Mouse (Mus musculus): ENCODE data around the gene Abhd17c. TPM values are rescaled to one million over a fixed set of nuclear protein-coding genes. Genes with fewer than 3 reads are reported as not detected.

Abhd17c gene
- polyA plus RNA-seq, 1 experiment from 2014 or later: 95.3 TPM

GRCm38 (mm10) chr7:84168355-84168754 is 16.7 kb upstream of the Abhd17c start:
- no peaks in the 10 kb centered on the region for H3K9me3 ChIP-seq
- no peak for ATAC-seq
- no peak overlapping the region for H3K27ac ChIP-seq
- H3K4me2 ChIP-seq (replicated peaks): no peak overlapping the region
- H3K4me3 ChIP-seq (replicated peaks): no peak overlapping the region
- no peaks in the 10 kb centered on the region for H3K27me3 ChIP-seq (replicated peaks)
- peaks cover 4% of the 10 kb centered on the region; the same call in 1 of the 2 replicates for H3K4me1 ChIP-seq (replicated peaks)
- WGBS: 84% methylated on average over 2 of the region's 2 CpGs
- no peaks in the 10 kb centered on the region for H3K36me3 ChIP-seq
- no peak overlapping the region for H3K9ac ChIP-seq

GRCm38 (mm10) chr7:84166721-84167419 is 15.2 kb upstream of the Abhd17c start:
- H3K27ac ChIP-seq: 0 out of 2 replicates have a peak overlapping the region, but pooled peaks have one; percentile 13
- H3K4me2 ChIP-seq (replicated peaks): no peak overlapping the region
- peak; percentile 72 for ATAC-seq
- no peak overlapping the region for H3K4me3 ChIP-seq (replicated peaks)
- no peak overlapping the region for H3K9ac ChIP-seq
- no peaks in the 10 kb centered on the region for H3K9me3 ChIP-seq
- 56% methylated on average over 4 of the region's 4 CpGs for WGBS
- peaks cover 4% of the 10 kb centered on the region; the same call in 1 of the 2 replicates for H3K4me1 ChIP-seq (replicated peaks)
- no peaks in the 10 kb centered on the region for H3K27me3 ChIP-seq (replicated peaks)
- no peaks in the 10 kb centered on the region for H3K36me3 ChIP-seq

DNA sequence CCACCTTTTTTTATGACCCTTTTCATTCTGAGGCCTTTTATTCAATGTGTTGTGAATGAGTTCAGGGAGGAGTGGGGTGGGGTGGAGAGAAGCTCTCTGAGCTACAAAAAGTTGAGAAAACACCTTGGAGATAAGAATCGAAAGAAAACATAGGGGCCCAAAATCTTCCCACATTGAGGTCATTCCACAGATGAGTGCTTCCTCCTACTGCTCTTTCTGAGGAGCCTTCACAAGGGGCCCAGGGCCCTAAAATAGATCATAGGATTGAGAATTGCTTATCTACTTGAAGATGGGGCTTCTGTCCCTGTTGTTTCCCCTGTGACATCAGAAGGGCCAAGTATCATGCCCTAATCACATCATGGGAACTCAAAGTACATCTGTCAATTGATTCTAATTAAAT is 14.3 kb upstream of the Abhd17c start:
- no peak for ATAC-seq
- peaks cover 4% of the 10 kb centered on the region; the same call in 1 of the 2 replicates for H3K4me1 ChIP-seq (replicated peaks)
- no peaks in the 10 kb centered on the region for H3K36me3 ChIP-seq
- H3K27me3 ChIP-seq (replicated peaks): no peaks in the 10 kb centered on the region
- WGBS: 54% methylated on average over 1 of the region's 1 CpGs
- H3K4me3 ChIP-seq (replicated peaks): no peak overlapping the region
- H3K4me2 ChIP-seq (replicated peaks): no peak overlapping the region
- no peak overlapping the region for H3K27ac ChIP-seq
- H3K9ac ChIP-seq: no peak overlapping the region
- H3K9me3 ChIP-seq: no peaks in the 10 kb centered on the region

- Histone ChIP-seq H3K27me3 (replicated peaks) (no peaks in the 10 kb centered on the region), H3K9ac (no peak overlapping the region), H3K36me3 (no peaks in the 10 kb centered on the region), H3K4me1 (replicated peaks) (peaks cover 4% of the 10 kb centered on the region; the same call in 1 of the 2 replicates), H3K27ac (no peak overlapping the region), H3K4me2 (replicated peaks) (no peak overlapping the region), H3K4me3 (replicated peaks) (no peak overlapping the region), H3K9me3 (no peaks in the 10 kb centered on the region)
- 42% methylated on average over 3 of the region's 3 CpGs for WGBS
- no peak for ATAC-seq
Measured at GRCm38 (mm10) chr7:84165288-84165687, 13.6 kb upstream of the Abhd17c start.

GRCm38 (mm10) chr7:84164880-84165279 is 13.2 kb upstream of the Abhd17c start:
- Histone ChIP-seq H3K27ac (no peak overlapping the region), H3K27me3 (replicated peaks) (no peaks in the 10 kb centered on the region), H3K4me1 (replicated peaks) (peaks cover 4% of the 10 kb centered on the region; the same call in 1 of the 2 replicates), H3K4me3 (replicated peaks) (no peak overlapping the region), H3K36me3 (no peaks in the 10 kb centered on the region), H3K9ac (no peak overlapping the region), H3K4me2 (replicated peaks) (no peak overlapping the region), H3K9me3 (no peaks in the 10 kb centered on the region)
- peak; percentile 30; the same call in 1 of the 2 replicates for ATAC-seq
- WGBS: 63% methylated on average over 4 of the region's 4 CpGs

- Histone ChIP-seq H3K27me3 (replicated peaks) (no peaks in the 10 kb centered on the region), H3K36me3 (no peaks in the 10 kb centered on the region), H3K27ac (no peak overlapping the region), H3K9ac (no peak overlapping the region), H3K4me3 (replicated peaks) (no peak overlapping the region), H3K9me3 (no peaks in the 10 kb centered on the region), H3K4me1 (replicated peaks) (peaks cover 4% of the 10 kb centered on the region; the same call in 1 of the 2 replicates), H3K4me2 (replicated peaks) (no peak overlapping the region)
- ATAC-seq: no peak
- WGBS: 58% methylated on average over 2 of the region's 2 CpGs
Measured at GRCm38 (mm10) chr7:84164419-84164818, 12.7 kb upstream of the Abhd17c start.

DNA sequence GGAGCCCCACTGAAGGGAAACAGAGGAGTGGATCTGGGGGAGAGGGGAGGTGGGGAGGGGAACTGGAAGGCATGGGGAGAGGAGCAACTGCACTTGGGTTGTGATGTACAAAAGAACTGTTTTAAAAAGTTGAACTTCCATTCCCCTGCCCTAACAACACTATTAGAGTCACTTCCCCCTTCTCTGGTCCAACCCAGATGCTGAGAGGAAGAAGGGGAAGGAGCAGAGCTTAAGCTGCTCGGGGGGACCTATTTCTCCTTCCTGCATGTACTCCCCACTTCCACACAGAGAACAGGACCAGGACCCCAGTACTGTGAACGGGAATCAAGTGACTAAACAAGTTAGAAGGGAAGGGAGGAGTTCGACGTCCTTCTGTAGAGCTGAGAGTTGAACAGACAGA is 11.9 kb upstream of the Abhd17c start:
- no peak for ATAC-seq
- no peak overlapping the region for H3K4me3 ChIP-seq (replicated peaks)
- H3K9ac ChIP-seq: no peak overlapping the region
- no peak overlapping the region for H3K4me2 ChIP-seq (replicated peaks)
- no peaks in the 10 kb centered on the region for H3K9me3 ChIP-seq
- 68% methylated on average over 4 of the region's 4 CpGs for WGBS
- H3K4me1 ChIP-seq (replicated peaks): peaks cover 4% of the 10 kb centered on the region; the same call in 1 of the 2 replicates
- H3K36me3 ChIP-seq: no peaks in the 10 kb centered on the region
- no peak overlapping the region for H3K27ac ChIP-seq
- H3K27me3 ChIP-seq (replicated peaks): no peaks in the 10 kb centered on the region

DNA sequence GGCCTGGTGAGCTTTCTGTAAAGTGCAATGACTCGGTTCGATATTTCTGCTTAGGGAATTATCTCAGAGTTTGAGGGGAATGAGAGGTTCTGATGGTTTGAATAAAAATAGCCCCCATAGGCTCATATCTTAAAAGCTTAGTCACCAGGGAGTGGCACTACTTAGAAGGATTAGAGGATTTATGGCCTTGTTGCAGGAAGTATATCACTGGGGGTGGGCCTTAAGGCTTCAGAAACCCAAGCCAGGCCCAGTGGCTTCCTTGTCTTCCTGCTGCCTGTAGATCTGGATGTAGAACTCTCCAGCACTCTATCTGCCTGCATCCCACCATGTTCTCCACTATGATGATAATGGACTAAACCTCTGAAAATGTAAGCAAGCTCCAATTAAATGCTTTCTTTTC is 7.7 kb upstream of the Abhd17c start:
- H3K9me3 ChIP-seq: no peaks in the 10 kb centered on the region
- peaks cover 4% of the 10 kb centered on the region; the same call in 1 of the 2 replicates for H3K4me1 ChIP-seq (replicated peaks)
- no peak overlapping the region for H3K4me3 ChIP-seq (replicated peaks)
- no peaks in the 10 kb centered on the region for H3K27me3 ChIP-seq (replicated peaks)
- 76% methylated on average over 2 of the region's 2 CpGs for WGBS
- no peak for ATAC-seq
- no peaks in the 10 kb centered on the region for H3K36me3 ChIP-seq
- no peak overlapping the region for H3K4me2 ChIP-seq (replicated peaks)
- H3K9ac ChIP-seq: no peak overlapping the region
- no peak overlapping the region for H3K27ac ChIP-seq

DNA sequence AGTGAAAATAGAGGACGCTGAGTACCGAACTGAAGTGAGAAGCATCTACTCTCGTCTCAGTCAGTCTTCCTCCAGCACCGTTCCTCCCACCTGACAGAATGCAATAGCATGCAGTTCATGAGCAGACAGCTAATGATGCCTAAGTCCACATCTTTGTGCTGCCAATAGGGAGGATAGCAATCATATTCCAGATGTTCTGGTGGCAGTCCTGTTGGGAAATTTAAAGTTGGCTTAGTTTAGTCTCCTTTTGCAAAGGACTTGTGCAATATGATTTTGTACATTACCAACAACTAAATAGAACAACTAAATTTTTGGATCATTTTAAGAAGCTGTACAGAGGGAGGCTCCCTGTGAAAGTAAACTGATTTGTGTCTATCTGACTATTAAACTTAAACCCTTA is 2.1 kb upstream of the Abhd17c start:
- H3K36me3 ChIP-seq: no peaks in the 10 kb centered on the region
- no peak overlapping the region for H3K4me2 ChIP-seq (replicated peaks)
- no peaks in the 10 kb centered on the region for H3K9me3 ChIP-seq
- peaks cover 13% of the 10 kb centered on the region for H3K4me1 ChIP-seq (replicated peaks)
- no peak overlapping the region for H3K4me3 ChIP-seq (replicated peaks)
- H3K9ac ChIP-seq: no peak overlapping the region
- ATAC-seq: no peak
- H3K27ac ChIP-seq: no peak overlapping the region
- H3K27me3 ChIP-seq (replicated peaks): no peaks in the 10 kb centered on the region
- WGBS: 88% methylated on average over 4 of the region's 4 CpGs

- Histone ChIP-seq H3K27me3 (replicated peaks) (no peaks in the 10 kb centered on the region), H3K4me3 (replicated peaks) (no peak overlapping the region; the same call in 1 of the 2 replicates), H3K4me2 (replicated peaks) (peak overlapping the region; percentile 86; the same call in 1 of the 2 replicates), H3K9me3 (no peaks in the 10 kb centered on the region), H3K27ac (no peak overlapping the region), H3K9ac (no peak overlapping the region), H3K4me1 (replicated peaks) (peaks cover 22% of the 10 kb centered on the region), H3K36me3 (no peaks in the 10 kb centered on the region)
- 84% methylated on average over 4 of the region's 4 CpGs for WGBS
- ATAC-seq: no peak
Measured at GRCm38 (mm10) chr7:84152821-84153220, 1.1 kb upstream of the Abhd17c start.

GRCm38 (mm10) chr7:84152374-84152773 is 681 bp upstream of the Abhd17c start:
- WGBS: 64% methylated on average over 6 of the region's 6 CpGs
- peaks cover 26% of the 10 kb centered on the region for H3K4me1 ChIP-seq (replicated peaks)
- H3K9ac ChIP-seq: no peak overlapping the region
- no peaks in the 10 kb centered on the region for H3K9me3 ChIP-seq
- peak overlapping the region; percentile 95 for H3K4me3 ChIP-seq (replicated peaks)
- H3K27ac ChIP-seq: no peak overlapping the region
- H3K36me3 ChIP-seq: no peaks in the 10 kb centered on the region
- H3K27me3 ChIP-seq (replicated peaks): no peaks in the 10 kb centered on the region
- peak overlapping the region; percentile 86 for H3K4me2 ChIP-seq (replicated peaks)
- peak; percentile 14; the same call in 1 of the 2 replicates for ATAC-seq

GRCm38 (mm10) chr7:84151960-84152334 is 254 bp upstream of the Abhd17c start:
- H3K9ac ChIP-seq: peak overlapping the region; percentile 94
- H3K4me2 ChIP-seq (replicated peaks): peak overlapping the region; percentile 86
- no peaks in the 10 kb centered on the region for H3K9me3 ChIP-seq
- WGBS: under 1% methylated on average over 52 of the region's 55 CpGs
- ATAC-seq: peak; percentile 96
- no peaks in the 10 kb centered on the region for H3K36me3 ChIP-seq
- H3K4me3 ChIP-seq (replicated peaks): peak overlapping the region; percentile 95
- H3K4me1 ChIP-seq (replicated peaks): peaks cover 30% of the 10 kb centered on the region
- H3K27me3 ChIP-seq (replicated peaks): no peaks in the 10 kb centered on the region
- peak overlapping the region; percentile 93 for H3K27ac ChIP-seq

Measured in intestine, embryonic 15.5 days (tissue).